Mouse (Mus musculus) embryonic facial prominence, embryonic 11.5 days (tissue): Measurements from ENCODE around the gene Upk3bl. TPM values are rescaled to one million over a fixed set of nuclear protein-coding genes. Genes with fewer than 3 reads are reported as not detected.
A peak's percentile ranks its signal among the peaks of the same experiment; 100 is the strongest.

Source experiments
- ATAC-seq: fragments of 200-750 bp; cut with Nextera tagmentation; replicated peaks from 2 replicates; pipeline ENCODE4 v1.8.0; 2017; ENCODE audit warnings: low read depth; ENCODE audit not compliant: insufficient number of reproducible peaks, low FRiP score, low TSS enrichment
- DNase-seq: peaks from one replicate; pipeline ENCODE4 v3.0.0-alpha.2; 2015; ENCODE audit warnings: low spot score
- H3K27ac ChIP-seq: fragments of 300-500 bp; sonication (generic); replicated peaks from 2 replicates; pipeline ENCODE4 v1.5.1; 2014; ENCODE audit warnings: mild to moderate bottlenecking, low read depth, low read length, control low read depth
- H3K27me3 ChIP-seq: fragments of 300-500 bp; sonication (generic); 2 replicates; pipeline ENCODE4 v1.6.1; 2014; ENCODE audit warnings: mild to moderate bottlenecking, low read length, moderate library complexity, mixed read lengths; ENCODE audit not compliant: control insufficient read depth, insufficient read depth
- H3K36me3 ChIP-seq: fragments of 300-500 bp; sonication (generic); replicated peaks from 2 replicates; pipeline ENCODE4 v1.6.1; 2014; ENCODE audit warnings: low read depth, mild to moderate bottlenecking, low read length, moderate library complexity, mixed read lengths; ENCODE audit not compliant: control insufficient read depth, insufficient read depth
- H3K4me1 ChIP-seq: fragments of 300-500 bp; sonication (generic); 2 replicates; pipeline ENCODE4 v1.6.1; 2014; ENCODE audit warnings: low read length, mixed read lengths; ENCODE audit not compliant: control insufficient read depth, insufficient read depth
- H3K4me2 ChIP-seq: fragments of 300-500 bp; sonication (generic); 2 replicates; pipeline ENCODE4 v1.6.1; 2014; ENCODE audit warnings: low read depth, mild to moderate bottlenecking, control low read depth, low read length, moderate library complexity
- H3K4me3 ChIP-seq: fragments of 300-500 bp; sonication (generic); 2 replicates; pipeline ENCODE4 v1.5.1; 2014; ENCODE audit warnings: low read depth, low read length, control low read depth
- H3K9ac ChIP-seq: fragments of 300-500 bp; sonication (generic); replicated peaks from 2 replicates; pipeline ENCODE4 v1.6.1; 2014; ENCODE audit warnings: mild to moderate bottlenecking, control low read depth, low read length
- H3K9me3 ChIP-seq: fragments of 300-500 bp; sonication (generic); replicated peaks from 2 replicates; pipeline ENCODE4 v1.6.1; 2016; ENCODE audit warnings: mild to moderate bottlenecking, low read length, inconsistent platforms, mixed read lengths; ENCODE audit not compliant: control insufficient read depth
- WGBS: fragments of 180-500 bp; shearing (Covaris S2); extraction: QIAGEN DNeasy Blood & Tissue Kit; methylation state at CpG from one replicate; pipeline ENCODE4 v1.1.7; 2014; 5-methylcytosine and 5-hydroxymethylcytosine counted together
- polyA plus RNA-seq: library from polyadenylated mRNA; unstranded; fragments of >200 nt; fragmentation: Nextera tagmentation; extraction: Ambion mirVana; gene quantifications from 2 replicates; pipeline ENCODE4 v1.2.1, GENCODE M21; 2014

The Upk3bl gene
- polyA plus RNA-seq, 1 experiment from 2014 or later = 6.2 TPM

DNA sequence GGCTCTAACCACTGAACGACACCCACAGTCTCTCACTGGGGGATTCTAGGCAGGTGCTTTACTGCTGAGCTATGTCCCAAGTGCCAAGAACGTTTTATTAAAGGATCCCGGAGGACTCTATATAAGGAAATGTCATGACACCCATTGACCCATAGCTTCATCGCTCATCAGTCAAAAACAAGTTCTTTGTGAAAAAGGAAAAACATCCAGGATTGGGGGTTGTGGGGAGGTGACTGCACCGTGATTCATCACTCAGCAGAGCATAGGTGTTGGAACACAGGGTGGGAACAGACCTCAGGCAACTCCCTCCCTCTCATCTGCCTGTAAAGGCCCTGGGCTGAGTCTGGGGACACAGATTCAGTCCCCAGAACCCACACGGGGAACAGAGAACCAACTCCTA, 4.4 kb upstream of the Upk3bl start:
- Histone ChIP-seq H3K4me3 (no peak overlapping the region), H3K9me3 (no peaks in the 10 kb centered on the region), H3K36me3 (no peaks in the 10 kb centered on the region), H3K27me3 (no peaks in the 10 kb centered on the region), H3K9ac (no peak overlapping the region), H3K4me2 (no peak overlapping the region), H3K27ac (no peak overlapping the region), H3K4me1 (no peaks in the 10 kb centered on the region)
- ATAC-seq (no peak), DNase-seq (no peak)
- 81% methylated on average over 6 of the region's 6 CpGs for WGBS

DNA sequence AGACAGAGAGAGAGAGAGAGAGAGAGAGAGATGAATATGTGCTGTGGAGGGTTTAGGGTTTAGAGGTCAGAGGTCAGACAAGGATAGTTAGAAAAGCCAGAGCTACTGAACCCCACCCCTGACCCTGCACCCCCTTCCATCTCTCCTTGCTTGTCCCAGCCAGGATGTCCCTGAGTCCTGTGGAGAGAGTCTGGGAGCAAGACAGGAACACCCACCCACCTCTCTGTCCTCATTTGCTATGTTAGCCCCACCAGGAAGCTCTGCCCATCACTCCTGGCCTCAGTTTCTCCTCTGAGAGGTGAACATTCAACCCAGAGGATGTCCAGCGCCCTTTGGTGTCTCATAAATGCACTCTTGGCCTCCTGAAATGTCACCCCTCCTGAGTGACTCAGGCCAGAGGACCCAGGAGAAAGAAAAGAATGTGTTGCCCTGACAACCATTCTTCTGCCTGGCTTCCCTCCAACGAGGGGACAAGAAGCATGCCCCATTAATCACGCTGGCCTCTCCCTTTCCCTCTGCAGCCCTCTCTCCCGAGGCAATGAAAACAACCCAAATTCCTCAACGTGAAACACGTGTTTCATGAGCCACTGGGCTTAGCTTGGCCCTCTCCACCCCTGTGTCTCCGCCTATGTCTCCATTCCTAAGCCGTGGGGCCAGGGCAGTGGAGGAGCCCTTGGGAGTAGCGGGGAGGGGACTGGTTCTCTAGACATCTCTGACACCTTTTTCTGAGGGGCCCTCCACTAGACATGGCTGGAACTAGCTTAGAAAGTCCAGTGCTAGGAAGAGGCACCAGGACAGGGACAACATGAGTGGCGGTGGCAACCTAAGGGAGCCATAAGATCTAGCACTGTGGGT, 2.8 kb upstream of the Upk3bl start:
- Histone ChIP-seq H3K9me3 (no peaks in the 10 kb centered on the region), H3K9ac (no peak overlapping the region), H3K4me1 (no peaks in the 10 kb centered on the region), H3K36me3 (no peaks in the 10 kb centered on the region), H3K27ac (peak overlapping the region; percentile 64), H3K4me2 (no peak overlapping the region), H3K4me3 (no peak overlapping the region), H3K27me3 (no peaks in the 10 kb centered on the region)
- DNase-seq (peak; percentile 65), ATAC-seq (peak; percentile 86)
- 19% methylated on average over 10 of the region's 10 CpGs for WGBS

DNA sequence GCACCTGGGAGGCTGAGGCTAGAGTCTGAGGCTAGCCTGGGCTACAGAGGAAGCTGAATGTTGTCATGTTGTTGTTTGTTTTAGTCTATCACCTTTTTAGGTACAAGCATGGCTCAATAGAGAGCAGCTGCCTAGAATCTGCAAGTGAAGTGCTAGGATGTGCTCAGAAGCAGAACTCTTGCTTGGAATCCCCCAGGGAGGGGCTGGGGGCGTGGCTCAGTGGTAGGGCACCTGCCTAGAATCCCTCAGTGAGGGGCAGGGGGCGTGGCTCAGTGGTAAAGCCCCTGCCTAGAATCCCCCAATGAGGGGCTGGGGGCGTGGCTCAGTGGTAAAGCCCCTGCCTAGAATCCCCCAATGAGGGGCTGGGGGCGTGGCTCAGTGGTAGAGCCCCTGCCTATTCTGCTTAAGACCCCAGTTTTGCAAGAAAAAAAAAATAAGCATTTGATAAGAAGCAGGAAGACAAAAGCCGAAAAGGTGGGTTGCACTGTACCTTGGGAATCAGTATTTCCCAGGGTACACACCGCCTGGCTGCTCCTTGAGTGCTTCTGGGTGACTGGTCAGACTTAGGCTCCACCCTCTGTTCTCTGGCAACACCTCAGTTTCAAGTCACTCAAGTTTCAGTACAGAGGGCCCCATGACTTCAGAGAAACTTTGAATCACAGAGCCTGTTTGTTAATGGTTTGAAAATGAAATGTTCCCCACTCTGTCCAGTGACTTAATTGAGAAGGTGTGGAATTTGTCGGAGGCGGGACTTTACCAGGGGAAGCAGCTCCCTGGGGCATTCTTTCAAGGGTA, 1.2 kb upstream of the Upk3bl start:
- H3K4me1 ChIP-seq = no peaks in the 10 kb centered on the region
- no peak overlapping the region for H3K27ac ChIP-seq
- no peak overlapping the region for H3K4me3 ChIP-seq
- no peaks in the 10 kb centered on the region for H3K36me3 ChIP-seq
- no peak overlapping the region for H3K9ac ChIP-seq
- H3K4me2 ChIP-seq = no peak overlapping the region
- DNase-seq (no peak), ATAC-seq (no peak)
- no peaks in the 10 kb centered on the region for H3K27me3 ChIP-seq
- H3K9me3 ChIP-seq = no peaks in the 10 kb centered on the region
- 78% methylated on average over 8 of the region's 8 CpGs for WGBS

DNA sequence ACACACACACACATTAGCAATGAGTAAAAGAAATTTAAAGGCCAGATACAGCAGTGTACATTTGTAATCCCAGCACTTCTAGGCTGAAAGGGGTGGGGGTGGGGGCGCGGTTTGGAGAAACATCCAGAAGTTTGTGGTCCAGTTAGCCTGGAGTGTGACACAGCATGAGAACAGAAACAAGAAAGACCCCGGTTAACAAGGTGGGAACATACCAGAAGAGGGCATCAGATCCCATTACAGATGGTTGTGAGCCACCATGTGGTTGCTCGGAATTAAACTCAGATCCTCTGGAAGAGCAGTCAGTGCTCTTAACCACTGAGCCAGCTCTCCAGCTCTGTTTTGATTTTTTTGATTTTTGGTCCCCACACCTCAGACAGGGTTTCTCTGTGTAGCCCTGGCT, 1.8 kb downstream of the Upk3bl start:
- DNase-seq (no peak), ATAC-seq (no peak)
- H3K27ac ChIP-seq = no peak overlapping the region
- no peak overlapping the region for H3K4me3 ChIP-seq
- H3K9ac ChIP-seq = no peak overlapping the region
- WGBS = 40% methylated on average over 4 of the region's 4 CpGs
- no peaks in the 10 kb centered on the region for H3K4me1 ChIP-seq
- no peaks in the 10 kb centered on the region for H3K27me3 ChIP-seq
- H3K9me3 ChIP-seq = no peaks in the 10 kb centered on the region
- no peak overlapping the region for H3K4me2 ChIP-seq
- H3K36me3 ChIP-seq = no peaks in the 10 kb centered on the region

DNA sequence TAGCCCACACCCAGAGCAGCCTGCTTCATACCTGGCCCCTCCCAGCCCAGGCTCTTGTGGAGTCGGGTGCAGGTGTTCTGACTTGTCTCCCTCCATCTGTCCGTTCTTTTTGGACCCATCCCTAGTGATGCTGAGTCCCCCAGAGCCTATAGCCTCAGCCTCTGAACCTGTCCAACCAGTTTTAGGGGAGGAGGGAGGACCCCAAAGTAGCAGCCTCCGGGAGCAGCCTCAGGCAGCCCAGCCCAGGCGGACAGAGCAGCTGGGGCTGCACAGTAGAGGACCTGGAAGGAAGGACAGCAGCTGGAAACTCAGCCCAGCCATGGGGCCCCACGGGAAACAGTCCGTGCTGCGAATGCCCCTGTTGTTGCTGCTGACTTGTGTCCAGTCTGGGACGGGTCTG, 2.8 kb downstream of the Upk3bl start:
- H3K27me3 ChIP-seq = no peaks in the 10 kb centered on the region
- no peak overlapping the region for H3K27ac ChIP-seq
- ATAC-seq (0 out of 2 replicates have a peak, but pooled peaks have one; percentile 21), DNase-seq (peak; percentile 20)
- WGBS = 21% methylated on average over 8 of the region's 8 CpGs
- no peaks in the 10 kb centered on the region for H3K4me1 ChIP-seq
- no peaks in the 10 kb centered on the region for H3K9me3 ChIP-seq
- no peak overlapping the region for H3K4me2 ChIP-seq
- peak overlapping the region; percentile 19; the same call in 1 of the 2 replicates for H3K9ac ChIP-seq
- H3K4me3 ChIP-seq = no peak overlapping the region
- no peaks in the 10 kb centered on the region for H3K36me3 ChIP-seq

DNA sequence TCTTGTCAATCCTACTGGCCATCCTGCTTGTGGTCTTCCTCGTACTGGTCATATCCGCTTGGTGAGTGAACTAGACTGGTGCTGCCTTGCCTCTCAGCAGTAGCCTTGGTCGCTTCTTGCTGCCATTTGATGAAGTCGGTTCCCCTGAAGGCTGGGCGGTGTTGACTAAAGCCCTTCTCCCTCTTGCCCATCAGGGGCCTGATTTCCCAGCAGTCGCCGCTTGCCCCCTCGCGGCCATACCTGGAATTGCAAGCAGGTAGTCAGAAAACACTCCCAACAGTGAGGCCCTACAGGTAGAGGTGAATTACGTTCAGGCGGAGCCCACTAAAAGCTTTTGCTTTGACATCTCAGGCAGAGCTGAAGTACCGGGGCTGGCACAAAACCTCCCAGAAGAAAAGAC, 7.3 kb downstream of the Upk3bl start:
- H3K36me3 ChIP-seq = no peaks in the 10 kb centered on the region
- no peak overlapping the region for H3K4me3 ChIP-seq
- H3K4me2 ChIP-seq = no peak overlapping the region
- H3K9ac ChIP-seq = no peak overlapping the region
- ATAC-seq (no peak; the same call in 1 of the 2 replicates), DNase-seq (peak; percentile 76)
- H3K27ac ChIP-seq = no peak overlapping the region
- no peaks in the 10 kb centered on the region for H3K4me1 ChIP-seq
- WGBS = 9% methylated on average over 12 of the region's 12 CpGs
- no peaks in the 10 kb centered on the region for H3K9me3 ChIP-seq
- no peaks in the 10 kb centered on the region for H3K27me3 ChIP-seq

DNA sequence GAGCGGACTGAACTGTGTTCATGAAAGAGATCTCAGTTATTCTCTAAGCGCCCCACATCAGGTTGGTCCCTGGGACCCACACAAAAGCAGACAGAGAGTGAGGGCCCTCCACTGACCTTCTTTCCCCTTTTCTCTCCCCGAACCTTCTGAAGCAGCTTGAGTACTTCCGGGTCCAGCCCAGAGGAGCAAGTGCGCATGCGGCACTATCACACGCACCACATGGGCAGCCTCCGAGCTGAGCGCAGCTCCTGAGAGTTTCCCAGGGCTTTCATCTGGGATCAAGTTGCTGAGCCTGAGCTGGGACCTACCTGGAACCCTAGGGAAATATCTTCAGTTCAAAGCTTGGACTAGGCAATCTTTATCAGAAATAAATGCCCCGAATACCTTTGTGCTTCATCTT, 9.6 kb downstream of the Upk3bl start:
- ATAC-seq = no peak
- Histone ChIP-seq H3K36me3 (no peaks in the 10 kb centered on the region), H3K27ac (no peak overlapping the region), H3K27me3 (no peaks in the 10 kb centered on the region), H3K4me2 (no peak overlapping the region), H3K4me1 (no peaks in the 10 kb centered on the region), H3K4me3 (no peak overlapping the region), H3K9ac (no peak overlapping the region), H3K9me3 (no peaks in the 10 kb centered on the region)
- no peak for DNase-seq
- 91% methylated on average over 10 of the region's 10 CpGs for WGBS
